Mouse (Mus musculus) kidney, adult 2 months (tissue): ENCODE data around the gene Zap70.

Experiments used
- CTCF ChIP-seq: fragments of 200-500 bp; conservative IDR thresholded peaks from 2 replicates; pipeline ENCODE4 v1.5.1; 2011; ENCODE audit warnings: low read depth, mild to moderate bottlenecking, control low read depth, low read length, moderate library complexity, mixed read lengths; ENCODE audit not compliant: insufficient read depth, insufficient read length
- POLR2A ChIP-seq: fragments of 200-500 bp; IDR thresholded peaks from one replicate; pipeline ENCODE4 v1.6.1; 2011; ENCODE audit warnings: low read depth, low read length, control low read depth

GRCm38 (mm10) chr1:36753932-36754675, 7.5 kb upstream of the Zap70 start:
- TF ChIP-seq CTCF (no peak), POLR2A (no peak)
